Mouse (Mus musculus) small intestine, adult 2 months (tissue): ENCODE data around the gene Smg8.

ENCODE experiments used
- CTCF ChIP-seq: fragments of 200-500 bp; IDR thresholded peaks from 2 replicates; pipeline ENCODE4 v1.5.1; 2012; ENCODE audit warnings: low read depth, mild to moderate bottlenecking, control low read depth, inconsistent platforms, low read length, moderate library complexity, mixed read lengths; ENCODE audit not compliant: insufficient replicate concordance, insufficient read length; ENCODE audit errors: extremely low read depth
- POLR2A ChIP-seq: fragments of 200-500 bp; IDR thresholded peaks from 2 replicates; pipeline ENCODE4 v1.6.1; 2012; ENCODE audit warnings: low read depth, mild to moderate bottlenecking, control low read depth, inconsistent platforms, low read length, moderate library complexity

DNA sequence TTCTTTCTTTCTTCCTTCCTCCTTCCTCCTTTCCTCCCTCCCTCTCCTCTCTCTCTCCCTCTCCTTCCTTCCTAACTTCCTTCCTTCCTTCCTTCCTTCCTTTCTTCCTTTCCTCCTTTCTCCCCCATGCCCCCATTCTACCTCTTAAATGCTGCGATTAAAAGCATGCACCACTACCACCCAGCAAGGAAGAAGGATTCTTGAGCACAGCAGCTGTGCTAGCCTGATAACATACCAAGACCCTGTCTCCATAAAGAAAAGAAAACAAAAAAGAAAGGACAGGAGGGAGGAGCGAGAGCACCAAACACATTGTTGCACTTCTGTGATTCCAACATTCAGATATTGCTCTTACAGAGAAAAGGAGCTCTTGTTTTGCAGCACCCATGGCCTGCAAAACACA, 568 bp upstream of the Smg8 start:
- no peak for TF ChIP-seq CTCF
- TF ChIP-seq POLR2A = no peak
